Mouse (Mus musculus) layer of hippocampus, adult 9-10 months (tissue): ENCODE results near the gene Sik2.

Source experiments
- DNase-seq: peaks from one replicate; pipeline ENCODE4 v3.0.0; 2022; ENCODE audit warnings: low spot score

Sik2 gene

GRCm38 (mm10) chr9:51008841-51009655 lies at the start of gene Sik2:
Sik2 (minus strand) TSS chr9:51009073.
- peak; percentile 44 for DNase-seq

DNA sequence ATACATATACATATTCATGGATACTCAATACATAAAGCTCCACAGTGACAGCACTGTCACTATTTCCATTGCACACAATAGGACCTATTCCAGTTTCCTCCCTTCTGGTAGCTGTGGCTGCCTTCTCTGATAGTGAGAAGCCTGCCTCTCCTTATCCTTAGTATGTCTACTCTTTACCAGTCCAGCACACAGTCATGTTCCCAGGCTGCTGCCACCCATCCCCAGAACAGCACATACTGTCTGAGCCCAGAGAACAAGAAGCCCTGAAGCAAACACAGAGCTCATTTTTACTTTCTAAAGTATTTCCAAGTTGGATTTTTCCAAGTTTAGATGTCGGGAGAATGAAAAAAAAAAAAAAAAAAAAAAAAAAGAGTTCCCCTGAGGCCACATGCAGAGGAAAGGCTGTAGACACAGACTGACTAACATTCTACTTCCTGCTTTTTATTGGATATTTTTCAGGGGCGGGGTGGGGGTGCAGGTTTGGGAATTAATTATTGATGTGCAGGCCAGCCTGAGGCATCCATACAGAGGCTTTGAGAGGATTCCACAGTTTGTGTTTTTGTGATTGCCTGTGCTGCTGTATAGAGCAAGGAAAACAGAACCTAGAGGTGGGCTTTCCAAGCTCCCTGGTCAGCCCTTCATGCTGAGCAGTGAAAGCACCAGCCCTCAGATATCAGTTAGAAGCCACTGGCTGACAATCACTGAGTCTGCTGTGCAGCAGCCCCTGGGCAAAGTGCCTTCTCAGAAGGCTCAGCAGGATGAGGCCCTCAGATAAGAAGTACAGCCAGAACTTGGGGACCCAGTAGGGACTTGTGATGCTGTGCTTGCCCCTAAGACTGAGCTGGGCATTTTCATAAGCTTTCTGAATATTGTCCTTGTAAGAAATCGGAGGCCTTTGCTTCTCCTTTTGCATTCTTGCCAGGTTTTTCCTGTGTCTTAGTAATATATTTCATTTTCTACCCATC lies 47.8 kb upstream of the Sik2 start:
- DNase-seq = no peak

- DNase-seq = peak; percentile 13
Observed at GRCm38 (mm10) chr9:51052180-51052579, 43.3 kb upstream of the Sik2 start.

DNA sequence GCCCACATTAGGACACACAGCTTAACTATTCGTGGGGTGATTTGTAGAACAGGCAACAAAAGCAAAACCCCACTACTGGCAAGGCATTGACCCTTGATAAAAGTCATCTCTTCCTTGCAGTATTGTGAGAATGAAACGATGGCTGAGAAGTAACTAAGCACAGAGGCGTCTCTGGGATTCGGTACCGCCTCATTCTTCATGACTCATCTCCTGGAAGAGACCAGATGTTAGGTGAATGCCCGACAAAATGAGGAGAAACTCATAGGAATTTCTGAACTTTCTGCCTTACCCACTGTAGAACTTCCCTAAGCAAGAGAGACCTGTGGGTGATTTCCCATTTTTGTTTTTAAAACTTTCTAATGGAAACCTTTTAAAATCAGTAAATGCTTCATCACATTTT lies 33.3 kb upstream of the Sik2 start:
- DNase-seq = no peak

DNA sequence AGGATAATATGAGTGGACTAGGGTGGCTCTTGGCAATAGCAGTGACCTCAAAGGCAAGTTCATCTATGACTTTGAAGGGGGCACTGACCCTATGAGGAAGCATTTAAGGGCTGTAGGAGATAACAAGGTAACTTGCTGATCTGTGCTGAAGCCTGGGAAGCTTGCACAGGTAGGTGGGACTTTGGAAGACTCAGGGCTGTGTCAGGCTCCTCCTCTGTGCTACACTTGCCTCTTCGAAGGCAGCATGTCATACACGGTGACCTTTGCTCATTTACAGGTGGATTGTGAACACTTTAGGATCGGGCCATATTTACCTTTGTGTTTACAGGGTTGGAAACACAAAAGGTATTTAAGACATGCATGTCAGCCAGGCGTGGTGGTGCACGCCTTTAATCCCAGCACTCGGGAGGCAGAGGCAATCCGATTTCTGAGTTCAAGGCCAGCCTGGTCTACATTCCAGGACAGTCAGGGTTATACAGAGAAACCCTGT lies 32.7 kb upstream of the Sik2 start:
- no peak for DNase-seq

DNA sequence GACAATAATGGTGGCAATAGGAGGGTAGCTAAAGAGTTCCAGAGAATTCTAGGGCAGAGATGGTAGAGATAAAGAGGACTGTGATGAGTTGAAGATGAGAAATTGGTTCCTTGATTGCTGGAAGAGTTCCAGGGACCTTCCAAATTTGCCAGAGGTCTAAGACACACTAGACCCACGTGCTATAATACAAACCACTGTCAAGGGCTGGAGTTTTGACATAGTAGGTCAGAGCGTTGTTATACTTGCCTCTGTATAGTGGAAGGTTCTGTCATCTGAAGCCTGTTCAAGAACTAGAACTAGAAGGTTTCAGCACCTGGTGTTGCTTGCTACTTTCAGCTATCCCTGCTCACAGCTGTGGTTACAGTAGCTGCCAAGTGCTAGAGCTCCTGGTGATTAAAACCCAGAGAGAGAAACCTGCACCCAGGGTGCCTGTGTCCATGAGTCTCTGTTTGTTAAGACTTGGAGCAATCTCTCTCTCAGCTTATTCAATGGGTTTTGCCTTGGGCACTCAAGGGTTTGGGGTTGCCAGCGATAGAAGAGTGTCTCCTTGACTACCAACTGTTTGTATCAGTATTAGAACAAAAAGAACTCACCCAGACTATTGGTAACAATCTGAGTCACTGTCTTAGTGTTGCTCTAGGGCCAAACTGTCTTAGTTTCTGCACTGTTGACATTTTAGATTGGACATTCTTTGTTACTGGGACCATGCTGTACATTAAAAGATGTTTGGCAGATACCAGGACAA lies 24.1 kb upstream of the Sik2 start:
- DNase-seq = no peak

- DNase-seq = no peak
Observed at GRCm38 (mm10) chr9:51032291-51032690, 23.4 kb upstream of the Sik2 start.

DNA sequence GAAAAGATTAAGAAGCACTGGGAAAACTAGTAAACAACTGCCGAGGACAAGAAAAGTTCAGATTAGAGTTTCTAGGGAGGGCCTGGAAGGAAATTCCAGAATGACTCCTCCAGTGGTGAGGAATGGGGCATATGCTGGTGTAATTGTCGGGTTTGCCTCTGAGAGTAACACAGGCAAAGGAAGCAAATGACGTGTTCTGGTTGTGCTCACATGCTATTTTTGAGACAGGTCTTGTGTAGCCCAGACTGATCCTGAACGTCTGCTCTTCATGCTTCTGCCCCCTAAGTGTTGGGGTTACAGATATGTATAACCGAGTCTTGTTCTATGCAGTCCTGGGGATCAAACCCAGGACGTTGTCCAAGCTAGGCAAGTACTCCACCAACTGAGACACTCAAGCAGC lies 22.7 kb upstream of the Sik2 start:
- no peak for DNase-seq

- DNase-seq = no peak
Observed at GRCm38 (mm10) chr9:51030147-51030546, 21.3 kb upstream of the Sik2 start.

DNA sequence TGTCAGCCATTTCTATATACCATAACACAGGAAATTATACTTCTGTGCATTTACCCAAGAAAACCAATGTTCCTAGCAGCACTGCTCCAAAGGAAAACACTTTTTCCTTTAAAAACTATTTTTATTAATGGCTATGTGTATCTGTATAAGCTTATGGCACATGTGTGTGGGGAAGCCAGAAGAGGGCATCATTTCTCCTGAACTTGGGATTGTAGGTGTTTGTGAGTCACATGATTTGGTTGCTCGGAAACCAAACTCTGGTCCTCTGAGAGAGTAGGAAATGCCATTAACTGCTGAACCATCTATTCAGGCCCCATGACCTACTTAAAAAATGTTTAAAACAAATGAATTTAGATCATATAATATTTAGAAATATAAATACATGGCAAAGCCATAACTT lies 18.1 kb upstream of the Sik2 start:
- no peak for DNase-seq

DNA sequence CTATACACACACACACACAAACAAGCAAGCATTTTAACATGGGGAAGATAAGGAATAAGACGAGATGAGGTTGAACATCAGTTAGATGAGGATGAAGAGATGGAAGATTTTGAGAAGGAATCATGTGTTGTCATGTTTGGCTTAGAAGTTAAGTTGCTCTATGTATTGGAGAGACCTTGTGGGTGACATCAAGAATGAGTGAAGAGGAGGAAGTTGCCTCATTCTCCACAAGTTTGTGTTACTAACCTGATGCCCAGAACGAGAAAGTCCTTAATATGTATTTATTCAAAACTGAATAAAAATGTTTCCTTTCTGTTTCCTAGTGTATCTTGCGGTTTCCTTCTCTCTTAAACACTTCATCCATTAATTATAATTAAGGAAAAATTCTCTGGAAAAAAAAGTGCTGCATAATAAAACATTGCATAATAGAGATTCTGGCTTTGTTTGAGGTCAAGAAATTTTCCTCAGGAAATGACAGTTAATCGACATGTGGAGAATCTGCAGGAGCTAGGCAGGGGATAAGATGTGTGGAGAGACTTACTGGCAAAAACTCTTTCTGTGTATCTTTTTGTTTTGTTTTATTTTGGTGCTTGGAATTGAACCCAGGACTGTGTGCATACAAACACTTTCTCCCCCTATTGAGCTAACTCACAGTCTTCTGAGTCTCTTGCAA lies 12.4 kb upstream of the Sik2 start:
- no peak for DNase-seq

DNA sequence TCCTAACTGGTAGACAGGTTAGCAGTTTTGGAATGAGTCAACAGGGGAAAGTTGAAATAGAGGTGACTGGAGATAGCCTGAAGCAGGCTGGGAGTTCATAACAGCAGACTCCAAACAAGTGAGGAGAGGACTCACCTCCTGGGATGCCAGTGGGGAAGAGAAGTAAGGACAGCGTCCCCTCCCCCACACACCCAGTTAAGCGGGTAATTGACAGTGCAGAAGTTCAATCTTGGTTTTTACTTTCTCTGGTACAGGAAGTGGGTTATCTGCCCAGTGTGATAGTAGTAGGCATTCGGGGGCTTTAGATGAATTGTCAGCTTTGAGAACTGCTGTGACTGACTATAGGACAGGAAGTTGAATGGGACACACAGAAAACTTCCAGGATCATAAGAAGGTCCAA lies 11.5 kb upstream of the Sik2 start:
- DNase-seq = no peak

GRCm38 (mm10) chr9:51019670-51020069 lies 10.8 kb upstream of the Sik2 start:
- DNase-seq = no peak

- DNase-seq = no peak
Observed at GRCm38 (mm10) chr9:51015732-51016131, 6.9 kb upstream of the Sik2 start.

DNA sequence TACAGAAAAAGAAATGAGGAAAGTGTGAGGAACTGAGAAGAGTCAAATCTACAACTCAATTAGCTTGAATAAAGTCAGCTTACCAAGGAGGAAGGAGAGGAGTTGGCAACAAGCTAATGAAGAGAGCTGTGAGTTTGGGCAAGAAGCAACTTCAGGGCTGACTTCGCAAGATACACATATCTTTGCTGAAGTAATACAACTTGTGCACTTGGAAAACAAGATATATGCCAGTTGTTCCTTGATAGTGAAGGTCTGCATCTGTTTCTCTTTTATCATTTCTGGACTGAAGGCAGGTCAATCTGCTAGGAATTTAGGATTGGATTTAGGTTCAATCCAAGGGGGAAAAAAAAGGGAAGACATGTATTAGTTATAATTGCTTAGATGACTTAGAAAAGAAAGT lies 4.8 kb upstream of the Sik2 start:
- no peak for DNase-seq

DNA sequence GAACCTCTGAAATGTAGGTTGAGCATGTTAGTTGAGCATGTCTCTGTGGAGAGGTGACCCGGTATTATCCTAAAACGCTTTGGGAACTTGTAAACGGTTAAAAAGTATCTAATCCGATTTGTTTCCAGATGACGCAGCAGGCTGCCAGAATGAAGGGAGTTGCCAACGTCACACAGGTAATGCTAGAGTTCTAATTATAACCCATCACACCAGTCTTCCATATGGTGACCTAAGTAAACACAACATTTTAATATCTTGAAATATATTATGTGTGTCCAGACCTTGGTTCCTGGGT lies 730 bp upstream of the Sik2 start:
- no peak for DNase-seq

DNA sequence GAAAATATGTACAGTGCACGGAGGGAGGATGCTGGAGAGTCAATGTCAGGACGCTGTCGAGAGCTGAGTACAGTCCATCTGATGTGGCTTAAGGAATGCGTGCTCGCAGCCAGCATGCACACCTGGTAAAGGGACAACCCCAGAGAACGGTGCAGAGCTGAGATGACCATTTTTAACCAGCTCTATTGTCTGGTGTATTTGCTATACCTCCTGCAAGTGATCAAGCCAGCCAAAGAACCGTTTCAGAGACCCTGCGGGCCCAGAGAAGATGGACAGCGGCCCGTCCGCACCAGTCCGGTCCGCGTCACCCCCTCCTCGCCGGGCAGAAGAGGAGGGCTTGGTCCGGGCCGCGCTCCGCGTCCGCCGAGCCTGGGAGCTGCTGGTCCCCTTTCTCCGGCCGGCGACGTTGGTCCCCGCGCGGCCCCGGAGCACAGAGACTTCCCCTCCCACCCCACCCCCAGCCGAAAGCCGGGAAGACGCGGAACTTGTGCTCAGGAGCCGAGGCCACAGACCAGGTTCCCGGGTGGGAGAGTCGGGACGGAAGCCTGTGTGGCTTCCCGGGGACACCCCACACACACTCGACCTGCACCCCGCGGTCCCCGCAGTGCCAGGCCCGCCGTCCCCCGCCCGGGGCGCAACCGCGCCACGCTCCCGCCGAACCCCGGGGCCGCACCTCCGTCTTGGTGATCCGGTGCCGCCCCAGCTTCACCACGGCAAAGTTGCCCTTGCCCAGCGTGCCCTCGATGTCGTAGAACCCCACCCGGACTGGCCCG lies 619 bp downstream of the Sik2 start:
- DNase-seq = peak; percentile 40

DNA sequence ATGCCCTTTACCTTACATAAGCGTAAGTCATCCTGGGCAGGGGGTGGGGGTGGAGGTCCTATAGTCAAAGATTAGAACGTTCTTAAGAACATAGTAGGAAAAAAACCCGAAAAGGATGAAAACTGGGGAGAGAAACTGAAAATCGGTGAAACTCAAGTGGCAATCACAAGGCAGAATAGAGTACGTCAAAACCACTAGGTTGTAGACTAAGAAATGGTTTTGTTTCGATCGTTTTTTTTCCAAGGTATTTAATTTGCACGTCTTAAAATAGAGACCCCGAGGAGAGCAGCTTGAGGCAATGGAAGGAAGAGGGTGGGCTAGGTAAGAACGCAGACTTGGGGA lies 1.2 kb downstream of the Sik2 start:
- no peak for DNase-seq

GRCm38 (mm10) chr9:51006846-51007245 lies 2.0 kb downstream of the Sik2 start:
- peak; percentile 24 for DNase-seq

- no peak for DNase-seq
Observed at GRCm38 (mm10) chr9:51004062-51004461, 4.8 kb downstream of the Sik2 start.

DNA sequence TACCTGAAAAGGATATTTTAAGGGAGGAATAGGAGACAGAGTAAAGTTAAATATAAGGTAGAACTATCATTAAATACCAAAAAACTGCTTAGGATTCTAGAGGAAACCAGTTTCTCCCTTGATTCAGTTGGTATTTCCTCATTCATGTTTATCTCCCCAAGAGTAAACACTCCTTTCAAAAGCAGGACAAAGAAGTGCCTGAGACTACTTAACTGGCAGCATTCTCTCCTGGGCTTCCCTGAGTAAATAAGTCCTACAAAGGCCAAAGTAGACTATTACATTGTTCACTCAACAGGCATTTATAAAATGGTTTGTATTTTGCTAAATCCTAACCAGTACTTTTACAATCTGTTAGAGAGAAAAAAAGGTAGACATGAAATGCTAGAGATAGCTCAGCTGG lies 22.2 kb downstream of the Sik2 start:
- no peak for DNase-seq
